Mouse (Mus musculus) testis, adult 2 months (tissue): Measurements from ENCODE around the gene Por.

ENCODE experiments used
- CTCF ChIP-seq: fragments of 200-500 bp; IDR thresholded peaks from 2 replicates; pipeline ENCODE4 v1.5.1; 2012; ENCODE audit warnings: low read depth, mild to moderate bottlenecking, inconsistent platforms, low read length, moderate library complexity; ENCODE audit not compliant: control insufficient read depth, insufficient read depth, insufficient replicate concordance
- POLR2A ChIP-seq: fragments of 200-500 bp; IDR thresholded peaks from 2 replicates; pipeline ENCODE4 v1.6.1; 2012; ENCODE audit warnings: low read depth, mild to moderate bottlenecking, inconsistent platforms, low read length, moderate library complexity; ENCODE audit not compliant: control insufficient read depth

DNA sequence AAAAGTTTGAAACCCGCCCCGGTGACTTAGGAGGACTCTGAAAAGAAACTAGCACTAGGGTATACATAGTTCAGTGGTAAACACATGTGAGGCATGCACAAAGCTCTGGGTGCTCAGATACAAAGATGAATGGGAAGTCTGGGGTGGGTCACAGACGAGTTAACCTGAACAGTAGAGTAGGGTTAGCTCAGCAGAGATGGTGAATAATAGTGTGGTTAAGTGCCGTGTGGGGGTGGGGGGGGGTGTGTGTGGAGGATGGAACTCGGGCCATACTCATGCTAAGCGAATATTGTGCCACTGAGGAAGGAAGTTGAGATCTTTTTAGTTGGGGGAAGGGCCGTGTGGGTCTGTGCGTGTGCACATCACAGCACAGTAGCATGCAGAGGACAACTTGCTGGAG, 110.5 kb downstream of the Por start:
- no peak for TF ChIP-seq CTCF
- TF ChIP-seq POLR2A, result no peak
